Mouse (Mus musculus): ENCODE data around the gene Phkb.
"Not testable (repeated sequence)": the region's sequence is repeated elsewhere in the genome, so short reads cannot be mapped to it uniquely, and the experiment has no call there.

Phkb gene

DNA sequence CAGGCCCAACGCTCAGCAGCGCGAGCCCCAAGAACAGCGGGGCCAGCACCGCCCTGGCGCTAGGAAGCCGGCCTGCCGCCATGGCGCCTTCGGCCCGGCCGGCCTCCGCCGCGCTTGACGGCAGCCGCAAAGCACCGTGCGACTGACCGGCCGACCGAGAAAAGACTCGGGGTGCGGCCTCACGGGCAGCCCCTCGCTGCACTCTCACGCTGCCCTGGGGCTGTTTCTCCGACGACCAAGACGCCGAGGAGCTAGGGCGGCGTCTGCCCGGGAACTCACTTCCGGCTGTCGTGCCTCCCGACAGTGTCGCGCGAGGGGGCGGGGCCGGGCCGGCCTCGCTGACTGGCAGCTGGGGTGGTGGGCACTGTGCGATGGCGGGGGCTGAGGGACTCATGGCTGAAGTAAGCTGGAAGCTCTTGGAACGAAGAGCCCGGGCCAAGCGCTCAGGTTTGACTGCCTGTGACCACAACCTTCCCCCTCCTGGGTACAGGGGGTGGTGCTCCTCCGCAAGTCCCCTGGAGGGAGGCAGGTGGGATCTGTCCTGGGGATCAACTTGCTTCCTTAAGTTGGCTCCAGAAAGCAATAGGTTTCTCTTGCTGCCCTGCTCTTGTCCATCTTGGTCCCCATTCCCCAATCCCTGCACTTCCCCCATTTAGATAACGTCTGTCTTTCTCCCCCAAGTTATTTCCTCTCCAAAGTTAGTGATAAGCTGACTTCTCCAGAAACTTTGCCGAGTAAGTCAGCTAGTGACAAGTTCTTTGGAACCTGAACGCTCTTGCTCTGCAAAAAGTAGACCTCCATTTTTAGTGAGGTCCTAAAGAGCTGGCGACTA, at the start of gene Phkb, which contains the start of gene Itfg1:
Gene Phkb, plus strand, starts transcription at position 303 of the 832 bp plus-strand sequence.
Gene Itfg1, minus strand, starts transcription at position 265 of the 832 bp plus-strand sequence.
- peak; percentile 89 for DNase-seq (ENCODE audit: low spot score)

- not testable (repeated sequence) for DNase-seq (ENCODE audit: low spot score)
These were observed 44.4 kb upstream of the Phkb start for GRCm38 (mm10) chr8:85796392-85796791.

DNA sequence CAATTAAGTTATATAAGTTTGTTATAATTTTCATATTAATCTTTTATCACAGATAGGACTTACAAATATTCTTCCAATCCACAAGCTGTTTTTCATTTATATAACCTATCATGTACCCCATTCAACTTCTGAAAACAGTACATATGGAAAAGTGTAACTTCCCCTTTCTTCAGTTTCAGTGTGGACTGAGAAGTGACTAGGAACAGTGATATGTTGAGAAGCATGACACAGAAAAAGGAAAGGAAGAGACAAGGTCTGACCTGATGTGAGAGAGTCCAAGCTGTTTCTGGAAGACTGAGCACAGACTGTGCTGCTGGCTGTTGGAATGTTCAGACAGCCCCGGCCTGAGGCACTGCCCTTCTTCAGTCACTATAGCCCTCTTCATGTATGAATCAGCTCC, 40.6 kb upstream of the Phkb start:
- no peak for DNase-seq (ENCODE audit: low spot score)

DNA sequence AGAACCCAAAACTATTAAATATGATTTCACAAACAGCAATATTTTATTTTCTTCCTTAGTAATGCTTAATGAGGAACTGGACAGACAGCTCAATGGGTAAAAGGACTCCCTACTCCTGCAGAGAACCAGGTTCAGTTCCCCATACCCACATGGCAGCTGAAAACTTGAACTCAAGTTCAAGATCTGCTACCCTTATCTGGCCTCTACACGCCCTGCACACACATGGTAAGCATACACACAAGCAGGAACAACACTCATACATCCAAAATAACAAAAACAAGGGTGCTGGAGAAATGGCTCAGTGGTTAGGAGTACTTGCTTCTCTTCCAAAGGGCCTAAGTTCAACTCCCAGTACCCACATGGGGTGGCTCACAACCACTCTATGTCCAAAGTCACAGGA, 39.4 kb upstream of the Phkb start:
- DNase-seq (ENCODE audit: low spot score), result no peak

DNA sequence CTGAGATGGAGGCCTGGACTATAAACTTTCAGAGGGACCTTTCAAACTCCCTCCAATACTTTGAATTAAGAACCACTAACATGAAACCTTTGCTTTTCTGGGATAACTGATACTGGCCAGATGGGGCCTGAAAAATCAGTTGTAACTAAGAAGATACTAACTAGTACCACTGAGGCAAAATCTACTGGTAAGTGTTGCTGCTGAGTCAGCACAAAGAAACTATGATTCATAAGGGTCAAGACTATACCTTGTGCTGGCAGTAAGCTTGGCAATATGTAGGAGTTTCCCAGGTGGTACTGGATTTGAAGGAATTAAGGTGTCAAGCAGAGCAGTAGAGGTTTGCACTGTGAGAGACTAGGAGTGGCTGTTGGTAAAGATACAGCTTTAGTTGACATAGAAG, 27.1 kb upstream of the Phkb start:
- no peak for DNase-seq (ENCODE audit: low spot score)

- no peak for DNase-seq (ENCODE audit: low spot score)
These were observed 673 bp upstream of the Phkb start for GRCm38 (mm10) chr8:85839916-85840656.

DNA sequence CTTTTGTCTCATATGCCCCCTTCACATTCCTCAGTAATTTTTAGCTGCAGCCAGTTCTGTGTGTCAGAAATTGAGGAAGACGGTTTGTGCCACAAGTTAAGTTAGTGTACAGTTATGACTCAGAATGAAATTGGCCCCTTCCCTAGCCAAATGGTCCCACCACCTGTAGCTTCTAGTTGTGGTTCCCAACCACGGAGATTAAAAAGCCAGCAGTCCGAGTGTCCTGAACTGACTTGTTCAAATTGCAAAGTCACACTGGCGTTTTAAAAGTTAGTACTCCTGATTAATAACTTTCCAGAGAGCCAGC, 683 bp downstream of the Phkb start:
- no peak for DNase-seq (ENCODE audit: low spot score)

DNA sequence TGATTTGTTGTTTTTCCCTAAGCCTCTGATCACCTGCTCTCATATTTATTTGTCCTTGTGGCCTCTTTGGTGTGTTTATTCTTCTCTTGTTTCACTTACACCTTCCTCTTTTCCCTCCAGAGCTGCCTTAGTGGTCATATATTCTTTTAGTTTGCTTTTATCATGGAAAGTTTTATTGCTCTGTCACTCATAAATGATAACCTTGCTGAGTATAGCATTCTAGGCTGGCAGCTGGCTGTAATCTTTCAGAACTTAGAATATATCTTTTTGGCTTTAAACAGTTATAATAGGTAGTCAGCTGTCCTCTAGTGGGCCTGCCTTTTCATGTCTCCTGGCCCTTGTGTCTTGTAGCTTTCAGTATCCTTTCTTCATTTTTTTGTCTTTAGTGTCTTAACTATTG, 5.1 kb downstream of the Phkb start:
- DNase-seq (ENCODE audit: low spot score), result no peak

- DNase-seq (ENCODE audit: low spot score), result no peak
These were observed 13.7 kb downstream of the Phkb start for GRCm38 (mm10) chr8:85854220-85855123.

DNA sequence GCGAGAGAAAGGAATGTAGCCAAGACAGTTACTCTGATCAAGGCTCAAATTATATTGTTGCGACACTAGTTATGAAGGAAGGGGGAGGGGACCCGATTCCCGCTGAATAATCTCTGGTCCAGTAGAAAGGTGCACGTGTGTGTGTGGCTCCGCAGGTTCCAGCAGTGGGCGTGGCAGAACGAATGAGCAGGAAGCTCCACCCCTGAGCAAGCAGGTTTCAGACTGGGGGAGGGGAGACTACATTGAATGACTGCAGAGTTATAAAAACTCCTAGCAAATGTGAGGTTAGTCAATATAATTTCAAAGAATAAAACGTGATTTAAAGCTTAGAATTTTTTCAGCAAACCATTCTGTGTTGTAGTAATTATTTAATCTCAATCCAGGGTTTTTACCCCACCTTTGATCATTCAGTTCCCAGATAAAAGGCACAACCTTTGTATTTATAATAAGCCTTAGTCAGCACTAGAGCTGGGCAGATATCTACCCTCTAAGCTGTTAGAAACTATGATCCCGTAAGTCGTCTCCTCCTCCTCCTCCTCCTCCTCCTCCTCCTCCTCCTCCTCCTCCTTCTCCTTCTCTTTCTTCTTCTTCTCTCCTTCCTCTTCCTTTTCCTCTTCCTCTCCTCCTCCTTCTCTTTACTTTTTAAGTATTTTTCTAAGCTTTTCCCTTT, 16.6 kb downstream of the Phkb start:
- peak; percentile 12 for DNase-seq (ENCODE audit: low spot score)

DNA sequence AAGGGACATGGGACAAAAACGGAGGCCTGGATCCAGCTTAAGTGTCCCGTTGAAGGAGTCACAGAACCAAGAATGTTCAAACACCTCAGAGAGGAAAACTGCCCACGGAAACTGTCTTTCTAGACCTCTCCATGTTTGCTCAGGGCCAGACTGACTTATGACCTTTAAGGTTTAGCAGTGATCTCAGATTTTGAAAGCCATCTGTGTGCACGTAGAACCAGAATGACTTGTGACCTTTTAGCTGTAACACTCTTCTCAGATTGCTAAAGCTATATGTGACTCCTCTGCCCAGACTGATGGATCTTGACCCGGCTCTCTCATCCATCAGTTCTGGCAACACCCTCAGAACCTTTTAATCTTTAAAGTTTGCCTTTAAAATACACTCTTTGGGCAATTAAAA, 19.9 kb downstream of the Phkb start:
- DNase-seq (ENCODE audit: low spot score), result no peak

GRCm38 (mm10) chr8:85862381-85862780, 21.6 kb downstream of the Phkb start:
- no peak for DNase-seq (ENCODE audit: low spot score)

DNA sequence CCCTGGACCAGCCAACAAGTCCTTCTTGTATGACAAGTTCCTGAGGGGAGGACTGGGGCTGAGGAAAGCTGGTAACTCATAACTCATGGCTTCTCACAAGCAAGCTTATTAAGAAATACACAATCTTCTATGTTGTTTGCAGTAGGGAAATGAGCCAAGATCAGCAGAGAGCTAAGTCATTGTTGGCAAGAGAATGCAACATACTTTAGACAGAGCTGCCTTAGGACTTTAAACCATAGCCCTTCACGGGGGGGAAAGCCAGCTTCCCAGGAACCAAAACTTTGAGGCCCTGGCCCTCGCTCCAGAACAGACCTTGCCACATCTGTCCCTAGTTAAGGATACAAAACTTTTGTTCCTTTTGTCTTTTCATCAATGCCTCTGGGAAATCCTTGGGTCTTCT, 30.9 kb downstream of the Phkb start:
- peak; percentile 20 for DNase-seq (ENCODE audit: low spot score)

GRCm38 (mm10) chr8:85877976-85878375, 37.2 kb downstream of the Phkb start:
- DNase-seq (ENCODE audit: low spot score), result no peak

- no peak for DNase-seq (ENCODE audit: low spot score)
These were observed 38.9 kb downstream of the Phkb start for GRCm38 (mm10) chr8:85879624-85880023.

DNA sequence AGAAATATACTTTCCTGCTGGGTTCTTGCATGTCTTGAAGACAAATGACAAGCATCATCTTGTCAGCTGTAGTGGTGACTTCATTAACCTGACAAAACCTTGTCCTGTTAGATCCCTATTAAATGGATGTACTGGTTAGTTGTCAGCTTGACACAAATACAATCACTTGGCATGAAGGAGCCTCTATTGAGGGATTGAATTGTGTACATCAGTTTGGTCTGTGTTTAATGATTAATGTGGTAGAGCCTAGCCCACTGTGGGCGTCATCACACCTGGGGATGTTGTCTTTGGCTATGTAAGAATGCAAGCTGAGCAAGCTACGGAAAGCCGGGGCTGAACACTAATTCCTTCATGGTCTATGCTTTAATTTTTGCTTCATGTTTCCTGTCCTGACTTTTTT, 44.1 kb downstream of the Phkb start:
- no peak for DNase-seq (ENCODE audit: low spot score)

GRCm38 (mm10) chr8:85897636-85898035, 56.9 kb downstream of the Phkb start:
- DNase-seq (ENCODE audit: low spot score), result no peak

GRCm38 (mm10) chr8:85924991-85925390, 84.2 kb downstream of the Phkb start:
- DNase-seq (ENCODE audit: low spot score), result no peak

DNA sequence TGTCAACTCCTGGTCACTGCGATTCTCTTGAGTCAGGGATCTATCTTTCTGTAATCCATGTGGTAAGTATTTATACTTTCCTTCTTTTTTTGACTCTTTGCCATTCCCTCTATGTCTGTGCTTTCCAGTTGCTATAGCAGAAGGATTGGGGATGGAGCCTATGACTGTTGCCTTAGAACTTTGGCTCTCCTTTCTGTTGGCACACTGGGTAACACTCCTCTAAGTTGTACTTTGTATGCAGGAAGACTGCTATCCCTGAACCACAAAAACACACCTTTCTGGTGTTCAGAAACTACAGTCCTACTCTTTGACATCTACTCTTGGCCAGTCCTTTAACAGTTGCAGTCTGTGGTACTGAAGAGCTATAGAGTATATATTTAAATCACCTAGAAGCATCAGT, 84.8 kb downstream of the Phkb start:
- DNase-seq (ENCODE audit: low spot score), result no peak

DNA sequence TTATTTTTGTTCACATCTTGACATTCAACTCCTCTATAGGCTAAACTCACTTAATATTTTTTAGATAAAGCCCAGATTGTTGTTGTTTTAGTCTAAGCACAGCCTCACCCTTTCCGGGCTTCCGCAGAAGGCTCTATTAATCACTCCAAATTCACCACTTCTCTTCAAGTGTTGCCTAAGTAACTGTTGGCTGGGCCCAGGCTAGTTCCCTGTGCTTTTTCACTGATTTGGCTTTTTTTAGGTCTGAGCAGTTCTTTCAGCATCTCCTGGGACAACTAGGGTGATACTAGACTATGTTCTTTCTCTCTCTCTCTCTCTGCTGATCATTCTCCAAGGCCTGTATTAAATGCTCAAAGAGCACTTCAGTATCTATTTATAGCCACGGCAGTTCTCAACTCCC, 85.3 kb downstream of the Phkb start:
- no peak for DNase-seq (ENCODE audit: low spot score)

DNA sequence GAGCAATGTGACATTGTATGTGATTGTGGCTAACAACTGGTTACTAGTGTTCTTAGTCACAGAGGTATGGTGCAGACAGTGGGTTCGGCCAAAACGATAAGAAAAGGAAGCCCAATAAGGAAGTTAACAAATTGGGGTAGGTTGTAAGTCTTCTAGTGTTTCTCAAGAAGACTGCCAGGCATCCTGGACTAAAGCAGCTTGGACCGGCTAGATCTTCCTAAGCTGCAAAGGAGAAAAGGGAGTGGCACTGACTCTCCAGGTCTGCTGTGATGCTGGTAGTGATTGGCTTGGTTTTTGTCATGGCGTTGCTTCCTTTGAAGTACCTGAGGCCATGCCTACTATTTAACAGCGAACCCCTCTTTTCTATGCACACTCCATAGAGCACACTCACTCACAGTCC, 95.4 kb downstream of the Phkb start:
- DNase-seq (ENCODE audit: low spot score), result no peak

DNA sequence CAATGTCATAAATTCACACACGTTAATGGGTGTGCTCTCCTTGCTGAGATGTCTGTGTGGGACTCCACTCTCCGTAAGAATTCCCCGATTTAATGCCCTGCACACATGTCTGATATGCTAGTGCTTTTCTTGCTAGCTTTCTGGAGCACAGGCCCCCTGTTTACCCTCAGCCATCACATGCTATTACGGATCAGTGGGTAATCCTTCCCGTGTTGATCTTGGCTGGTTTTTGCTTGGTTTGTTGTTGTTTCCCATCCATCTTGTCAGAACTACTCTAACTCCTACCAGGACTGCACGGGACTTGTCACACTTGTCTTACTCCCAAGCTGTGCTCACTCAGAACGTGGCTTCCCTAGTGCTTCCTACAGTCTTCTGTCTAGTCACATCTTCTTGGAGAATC, 96.6 kb downstream of the Phkb start:
- no peak for DNase-seq (ENCODE audit: low spot score)

All from urinary bladder, postnatal 14 days (tissue).